Mouse (Mus musculus) thymus, postnatal 10 days (tissue): ENCODE data around the gene Ehd2.
"Not testable (repeated sequence)": the region's sequence is repeated elsewhere in the genome, so short reads cannot be mapped to it uniquely, and the experiment has no call there.

Source experiments
- DNase-seq, 2 experiments: peaks; one replicate each; pipeline ENCODE4 v3.0.0; 2021; ENCODE audit warnings: low spot score in 2 of 2

The Ehd2 gene

DNA sequence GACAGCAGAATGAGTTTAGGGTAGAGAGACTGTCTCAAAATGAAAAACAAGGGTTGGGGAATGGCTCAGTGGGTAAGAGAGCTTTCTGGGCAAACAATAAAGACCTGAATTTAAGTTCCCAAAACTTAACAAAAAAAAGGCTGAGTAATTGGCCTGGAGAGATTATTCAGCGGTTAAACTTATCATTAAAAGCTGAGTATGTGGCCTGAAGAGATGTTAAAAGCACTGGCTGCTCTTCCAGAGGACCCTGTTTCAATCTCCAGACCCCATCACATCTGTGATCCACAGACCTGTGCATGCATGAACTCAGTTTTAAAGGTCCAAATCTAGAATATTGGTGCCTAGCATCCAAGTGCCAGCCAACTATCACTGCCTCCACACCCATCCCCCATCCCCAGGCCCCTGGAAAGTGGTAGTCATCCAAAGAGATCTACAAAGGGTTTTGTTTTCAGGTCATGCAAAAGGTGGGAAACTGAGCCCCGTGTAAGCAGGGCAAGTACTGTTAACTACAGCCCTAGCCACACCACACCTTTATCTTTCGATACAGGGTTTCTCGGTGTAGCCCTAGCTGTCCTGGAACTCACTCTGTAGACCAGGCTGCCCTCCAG, 19.6 kb downstream of the Ehd2 start:
- no peak for DNase-seq

DNA sequence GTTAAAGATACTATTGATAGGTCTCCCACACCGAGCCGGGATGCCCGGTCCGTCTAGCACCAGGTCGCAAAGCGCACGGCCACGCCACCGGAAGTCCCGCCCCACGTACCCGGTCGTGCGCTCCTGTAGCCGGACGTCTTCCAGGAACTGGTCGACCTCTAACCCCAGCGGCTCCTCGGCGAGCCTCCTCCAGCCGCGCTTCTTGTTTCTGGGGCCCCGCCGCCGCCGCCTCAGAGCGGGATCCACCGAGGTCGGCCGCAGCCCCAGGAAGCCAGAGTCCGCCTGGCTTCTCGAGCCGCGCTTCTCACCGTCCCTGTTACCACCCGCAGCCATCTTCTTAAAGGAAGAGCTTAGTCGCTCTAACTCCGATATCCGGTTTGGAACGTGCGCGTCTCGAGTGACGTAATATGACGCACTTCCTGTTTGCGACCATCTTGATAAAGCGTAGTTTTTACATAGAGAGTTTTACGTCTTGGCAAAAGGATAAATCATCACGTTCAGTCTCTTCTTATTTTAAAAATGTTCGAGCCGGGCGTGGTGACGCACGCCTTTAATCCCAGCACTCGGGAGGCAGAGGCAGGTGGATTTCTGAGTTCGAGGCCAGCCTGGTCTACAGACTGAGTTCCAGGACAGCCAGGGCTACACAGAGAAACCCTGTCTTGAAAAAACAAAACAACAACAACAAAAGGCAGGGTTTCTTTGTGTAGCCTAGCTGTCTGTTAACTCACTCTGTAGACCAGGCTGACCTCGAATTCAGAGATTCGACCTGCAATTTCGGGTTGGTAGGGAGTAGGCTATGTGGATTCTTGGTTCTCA, 21.4 kb downstream of the Ehd2 start, which contains the start of gene Nop53:
TSS of gene Nop53 (minus strand) at position 354 of the 816 bp plus-strand sequence.
- DNase-seq = peak; percentile 82 to 85

DNA sequence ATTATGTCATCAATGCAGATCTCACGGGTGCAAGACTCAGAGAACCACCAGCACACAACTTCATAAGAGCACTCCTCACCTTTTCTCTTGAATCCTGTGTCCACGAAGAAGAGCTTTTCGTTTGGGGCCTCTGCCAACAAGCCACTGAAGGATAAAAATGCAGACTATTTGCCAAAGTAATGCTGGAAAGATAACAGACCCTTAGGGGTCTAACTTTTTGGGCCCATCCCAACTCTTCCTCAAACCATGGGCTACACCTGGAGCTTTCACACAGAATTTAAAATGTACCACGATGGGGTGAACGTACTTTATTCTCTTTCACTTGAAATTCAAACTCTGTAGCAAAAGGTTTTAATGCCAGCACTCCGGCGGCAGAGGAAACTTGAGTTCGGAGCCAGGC, 22.2 kb downstream of the Ehd2 start:
- DNase-seq = no peak

DNA sequence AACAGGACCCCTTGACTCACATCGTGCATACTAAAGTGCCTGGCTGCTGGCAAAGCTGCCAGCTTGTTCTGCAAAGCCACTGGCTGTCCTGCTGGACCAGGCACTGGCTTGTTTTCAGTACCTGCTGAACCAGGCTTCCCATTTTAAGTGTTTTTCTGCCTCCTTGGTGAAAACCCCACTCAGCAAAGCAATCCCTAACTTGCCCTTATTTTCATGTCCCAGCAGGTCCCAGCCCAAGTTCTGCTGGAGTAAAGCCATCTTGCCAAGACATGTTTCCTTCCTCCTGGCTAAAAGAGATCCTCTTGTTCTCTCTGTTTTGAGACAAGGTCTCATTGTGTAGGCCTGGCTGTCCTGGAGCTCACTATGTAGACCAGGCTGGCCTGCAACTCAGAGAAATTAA, 23.1 kb downstream of the Ehd2 start:
- DNase-seq = no peak

DNA sequence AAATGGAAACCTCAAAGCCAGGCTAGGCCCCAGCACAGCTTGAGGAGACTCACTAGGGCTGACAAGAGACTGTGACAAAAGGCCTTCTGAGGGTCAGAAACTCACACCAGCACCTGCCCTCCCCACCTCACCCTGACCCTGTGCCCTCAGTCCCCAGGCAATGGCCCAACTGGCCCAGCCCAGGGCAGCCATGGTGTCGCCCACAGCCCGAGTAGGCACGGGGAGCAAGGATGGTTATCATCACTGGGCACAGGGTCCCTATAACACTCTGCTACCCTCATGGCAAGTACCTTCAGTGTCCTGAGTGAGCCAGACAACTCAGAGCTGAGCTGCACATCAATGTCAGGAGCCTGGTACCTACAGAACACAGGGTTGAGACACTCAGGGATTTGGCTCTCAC, 28.7 kb downstream of the Ehd2 start:
- DNase-seq = no peak

DNA sequence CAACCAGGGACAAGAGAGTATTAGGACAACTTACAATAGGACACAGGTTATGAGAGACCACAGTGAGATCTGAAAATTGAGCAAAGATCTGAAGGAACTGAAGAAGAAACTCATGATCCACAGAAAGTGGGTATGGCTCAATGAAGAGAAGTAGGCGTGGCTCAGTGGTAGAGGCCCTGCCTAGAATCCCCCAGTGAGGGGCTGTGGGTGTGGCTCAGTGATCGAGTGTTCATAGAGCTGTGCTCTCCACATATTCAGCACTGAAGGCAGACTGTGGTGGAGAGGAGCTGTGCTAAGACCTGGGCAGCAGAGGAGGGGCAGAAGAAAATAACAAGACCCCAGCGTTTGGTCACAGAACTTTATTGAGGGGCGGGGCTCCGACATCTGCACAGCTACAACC, 29.9 kb downstream of the Ehd2 start:
- DNase-seq = no peak

DNA sequence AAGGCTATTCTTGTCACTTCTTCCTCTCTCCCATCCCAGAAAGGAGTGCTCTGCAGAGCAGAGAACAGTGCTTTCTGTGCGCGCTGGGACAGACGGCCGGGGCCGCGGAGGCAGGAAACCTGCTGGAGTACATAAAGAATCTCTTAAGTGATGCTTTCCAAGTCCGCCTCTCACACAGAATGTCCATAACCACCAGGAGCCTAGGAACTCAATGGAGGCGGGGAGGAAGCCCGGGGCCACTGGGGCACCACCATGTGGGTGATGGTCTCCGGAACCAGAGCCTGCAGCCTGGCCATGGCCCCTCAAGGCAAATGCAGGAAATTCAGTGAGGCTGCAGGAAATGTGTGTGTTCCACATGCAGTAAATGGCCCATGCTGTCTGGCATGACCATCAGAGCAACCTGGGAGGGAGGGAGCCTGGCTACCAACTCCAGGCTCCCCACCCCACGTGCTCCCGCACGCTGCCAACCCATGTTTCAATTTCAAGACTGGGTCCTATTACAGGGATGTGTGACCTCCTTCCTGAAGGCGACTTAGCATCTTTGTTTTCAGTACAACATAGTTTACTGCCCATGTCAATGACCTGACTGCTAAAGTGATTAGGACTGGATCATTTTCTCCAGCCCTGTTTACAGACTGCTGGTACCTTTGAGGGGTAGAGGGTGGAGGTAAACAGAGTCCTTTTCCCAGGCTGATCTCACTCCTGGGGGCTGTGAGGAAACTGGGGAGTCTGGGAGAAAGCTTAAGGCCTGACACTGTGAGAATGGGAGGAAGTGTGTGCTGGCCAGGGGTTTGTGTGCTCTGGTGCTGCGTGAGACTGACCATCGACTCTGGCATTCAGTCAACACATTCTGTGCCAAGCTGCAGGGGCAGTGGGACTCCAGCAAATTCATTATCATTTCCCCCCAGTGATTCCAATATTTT, 33.7 kb downstream of the Ehd2 start:
- no peak for DNase-seq

DNA sequence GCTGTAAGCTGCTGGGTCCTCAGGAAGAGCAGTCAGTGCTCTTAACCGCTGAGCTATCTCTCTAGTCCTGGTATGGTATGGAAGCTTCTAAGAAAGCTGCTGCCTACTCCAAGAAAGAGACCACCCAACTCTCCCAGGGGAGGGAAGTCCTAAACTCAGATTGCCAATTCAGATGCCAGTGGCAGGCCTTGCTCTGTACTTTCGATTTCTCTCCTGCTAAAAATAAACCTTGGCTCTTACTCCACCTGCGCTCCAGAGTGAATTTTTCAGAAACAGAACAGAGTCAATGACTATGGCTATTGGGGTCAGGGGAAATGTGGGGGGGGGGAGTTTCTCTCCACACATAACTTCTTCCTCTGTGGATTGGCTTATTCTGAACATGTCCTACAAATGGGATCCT, 35.7 kb downstream of the Ehd2 start:
- DNase-seq = no peak

DNA sequence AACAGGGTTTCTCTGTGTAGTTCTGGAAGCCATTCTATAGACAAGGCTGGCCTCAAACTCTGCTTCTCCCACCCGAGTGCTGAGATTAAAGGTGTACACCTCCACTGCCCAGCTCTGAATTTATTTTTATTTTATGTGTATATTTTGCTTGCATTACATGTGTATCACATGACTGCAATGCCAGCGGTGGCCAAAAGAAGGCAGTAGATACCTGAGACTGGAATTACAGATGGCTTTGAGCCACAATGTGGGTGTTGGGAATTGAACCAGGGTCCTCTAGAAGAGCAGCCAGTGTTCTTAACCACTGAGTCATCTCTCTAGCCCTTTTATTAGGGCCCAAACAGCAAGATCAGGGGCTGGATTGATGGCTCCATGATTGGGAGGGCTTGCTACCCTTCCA, 36.8 kb downstream of the Ehd2 start:
- DNase-seq = no peak

DNA sequence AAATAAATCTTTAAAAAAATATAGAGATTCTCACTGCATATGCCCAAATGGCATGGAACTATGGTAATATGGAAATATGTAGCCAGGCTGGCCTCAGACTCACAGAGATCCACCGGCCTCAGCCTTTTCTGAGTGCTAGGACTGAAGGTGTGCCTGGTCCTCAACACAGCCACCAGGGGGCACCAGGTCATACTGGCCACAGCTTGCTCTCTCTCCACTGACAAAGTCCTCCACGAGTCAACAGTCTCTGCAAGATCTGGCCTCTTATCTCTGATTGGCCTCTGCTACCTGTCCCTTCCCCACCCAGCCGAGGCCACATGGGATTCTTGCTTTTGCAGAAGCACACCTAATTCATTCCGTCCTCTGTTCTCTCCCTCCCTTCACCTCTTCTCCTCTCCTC, 37.5 kb downstream of the Ehd2 start:
- DNase-seq = peak in 1 of 2 experiments; percentile 60

DNA sequence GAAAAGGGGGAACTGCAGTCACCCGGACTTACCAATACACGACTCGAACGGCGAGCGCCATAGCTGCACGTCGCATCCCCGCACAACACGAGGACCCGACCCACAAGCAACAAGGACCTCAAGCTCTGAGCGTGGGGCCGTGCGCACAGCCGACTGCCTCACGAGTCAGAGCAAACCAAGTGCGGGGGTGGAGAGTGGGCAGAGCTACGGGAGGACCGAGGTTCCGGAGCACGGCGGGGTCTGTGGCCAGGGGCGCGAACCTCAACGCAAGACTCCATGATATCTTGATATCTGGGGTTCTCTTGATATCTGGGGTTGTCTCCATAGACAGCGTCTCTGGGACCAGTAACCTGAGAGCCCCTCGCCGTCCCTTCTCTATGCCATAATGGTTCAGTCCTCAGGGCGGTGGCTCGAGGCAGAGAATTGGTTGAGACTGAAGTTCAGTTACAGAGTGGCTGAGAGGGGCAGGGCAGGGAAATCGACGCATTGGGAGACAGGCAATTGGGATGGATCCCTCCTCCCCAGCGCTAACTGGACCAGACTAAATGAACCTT, 45.1 kb downstream of the Ehd2 start, which contains the start of gene Selenow:
TSS of gene Selenow (minus strand) at position 183 of the 554 bp plus-strand sequence.
- peak; percentile 85 to 91 for DNase-seq

DNA sequence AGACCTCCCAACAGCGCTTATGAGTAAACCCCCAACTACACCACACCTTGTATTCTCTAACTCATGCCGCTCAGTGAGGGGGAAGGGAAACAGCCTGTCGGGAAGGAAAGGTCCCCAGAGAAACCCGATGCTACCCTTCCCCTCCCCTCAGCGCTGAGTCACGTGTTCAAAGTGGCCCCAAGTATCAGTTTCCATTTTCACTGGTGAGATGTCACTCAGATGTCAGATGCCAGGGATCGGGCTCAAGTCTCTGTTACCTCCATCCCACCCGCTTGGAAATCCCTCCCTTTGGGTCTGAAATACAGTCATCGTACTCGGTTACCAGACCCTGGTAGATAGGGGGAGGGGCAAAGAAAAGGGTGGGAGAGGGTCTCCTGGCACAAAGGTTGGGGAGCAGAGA, 45.6 kb downstream of the Ehd2 start:
- peak; percentile 28 to 31 for DNase-seq

DNA sequence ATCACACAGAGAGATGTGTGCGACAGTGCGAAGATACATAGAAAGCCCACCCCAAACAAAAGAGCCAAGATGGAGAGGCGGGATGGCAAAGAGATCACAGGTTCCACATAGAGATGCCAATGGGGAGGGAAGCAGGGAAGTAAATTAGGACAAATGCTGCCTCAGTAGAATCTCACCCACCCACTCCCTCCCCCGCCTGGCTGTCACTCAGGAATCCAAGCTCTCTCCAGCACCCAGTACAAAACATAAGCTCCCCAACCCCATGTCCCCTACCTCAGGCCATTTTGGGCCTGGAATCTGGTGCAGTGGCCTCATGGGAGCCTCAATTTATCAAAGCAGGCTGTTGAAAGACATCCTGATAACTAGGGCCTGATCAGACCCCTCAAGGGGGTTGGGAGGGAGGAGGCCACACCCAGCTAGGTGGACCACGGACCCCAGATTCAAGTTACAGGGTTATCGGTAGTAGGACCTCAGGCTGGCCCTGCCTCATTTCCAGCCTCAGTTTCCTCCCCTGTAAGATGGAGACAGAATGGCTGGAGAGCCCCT, 46.6 kb downstream of the Ehd2 start:
- no peak for DNase-seq

DNA sequence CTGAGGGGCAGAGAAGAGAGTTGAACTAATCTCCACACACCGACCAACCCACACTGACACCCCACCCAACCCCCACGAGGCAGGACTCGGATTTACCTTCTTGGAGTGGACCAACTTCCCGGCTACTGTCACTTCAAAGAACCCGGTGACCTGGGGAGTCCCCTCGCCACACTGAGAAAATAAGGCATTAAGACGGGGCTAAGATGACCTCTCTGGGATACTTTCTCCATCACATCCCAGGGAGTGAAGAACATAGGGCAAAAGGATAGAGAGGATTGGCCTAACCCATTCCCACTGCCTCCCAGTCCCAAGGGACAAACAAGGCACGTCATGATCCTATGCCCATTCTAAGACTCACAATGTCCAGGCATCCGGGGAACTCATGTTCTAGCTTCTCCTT, 47.4 kb downstream of the Ehd2 start:
- DNase-seq = no peak

DNA sequence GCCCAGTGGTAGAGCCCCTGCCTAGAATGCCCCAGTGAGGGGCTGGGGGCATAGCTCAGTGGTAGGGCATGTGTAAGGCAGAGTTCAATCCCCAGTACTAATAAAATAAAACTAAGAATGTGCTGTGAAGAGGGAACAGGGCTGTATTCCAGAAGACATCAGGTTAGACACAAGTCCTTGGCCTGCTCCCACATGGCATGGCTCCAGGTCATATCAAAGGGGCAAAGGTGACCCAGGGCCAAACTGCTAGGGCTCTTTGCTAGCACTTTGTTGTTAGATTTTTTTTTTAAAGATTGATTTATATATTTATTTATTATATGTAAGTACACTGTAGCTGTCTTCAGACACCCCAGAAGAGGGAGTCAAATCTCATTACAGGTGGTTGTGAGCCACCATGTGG, 49.0 kb downstream of the Ehd2 start:
- no peak for DNase-seq

DNA sequence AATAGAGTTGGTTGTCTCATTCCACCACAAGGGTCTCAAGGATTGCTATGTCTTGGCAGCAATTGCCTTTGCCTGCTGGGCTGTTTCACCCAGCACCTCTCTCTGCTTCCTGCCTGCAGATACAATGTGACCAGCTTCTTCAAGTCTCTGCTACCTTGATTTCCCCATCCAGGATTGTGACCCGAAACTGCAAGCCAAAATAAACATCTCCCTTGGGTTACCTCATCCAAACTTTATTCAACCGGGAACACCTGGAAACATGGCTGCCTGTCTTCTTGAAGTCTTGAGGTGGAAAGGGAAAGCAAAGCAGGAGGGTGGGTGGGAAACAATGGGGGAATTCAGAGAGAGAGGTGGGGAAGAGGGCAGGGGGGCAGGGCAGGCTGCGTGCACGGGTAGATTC, 50.4 kb downstream of the Ehd2 start:
- no peak for DNase-seq

DNA sequence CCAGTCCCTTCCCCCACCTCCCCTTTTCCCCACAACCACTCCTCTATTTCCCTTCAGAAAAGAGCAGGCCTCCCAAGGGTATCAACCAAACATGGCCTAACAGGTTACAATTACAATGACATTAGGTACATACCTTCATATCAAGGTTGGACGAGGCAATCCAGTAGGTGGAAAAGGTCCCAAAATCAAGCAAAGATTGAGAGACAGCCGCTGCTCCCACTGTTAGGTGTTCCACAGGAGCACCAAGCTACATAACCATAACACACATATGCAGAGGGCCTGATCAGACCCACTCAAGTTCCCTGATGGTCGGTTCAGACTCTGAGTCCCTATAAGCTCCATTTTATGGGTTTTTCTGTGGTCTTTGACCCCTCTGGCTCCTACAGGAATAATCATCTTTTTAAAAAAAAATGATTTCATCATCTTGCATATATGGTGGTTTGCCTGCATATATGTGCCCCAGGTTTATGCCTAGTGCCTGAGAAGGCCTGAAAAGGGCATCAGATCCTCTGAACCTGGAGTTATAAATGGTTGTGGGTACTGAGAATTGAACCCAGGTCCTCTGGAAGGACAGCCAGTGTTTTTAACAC, 51.1 kb downstream of the Ehd2 start:
- DNase-seq = no peak

DNA sequence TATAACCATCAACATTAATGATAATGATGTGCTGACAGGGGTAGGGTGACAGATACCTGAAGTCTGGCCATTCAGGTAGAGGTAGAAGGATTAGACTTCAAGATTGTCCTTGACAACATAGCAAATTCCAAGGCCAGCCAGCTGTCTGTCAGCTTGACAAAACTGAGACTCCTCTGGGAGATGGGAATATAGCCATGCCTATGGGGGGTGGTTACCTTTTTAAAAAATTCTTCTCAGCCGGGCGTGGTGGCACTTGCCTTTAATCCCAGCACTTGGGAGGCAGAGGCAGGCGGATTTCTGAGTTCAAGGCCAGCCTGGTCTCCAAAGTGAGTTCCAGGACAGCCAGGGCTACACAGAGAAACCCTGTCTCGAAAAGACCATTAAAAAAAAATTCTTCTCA, 51.7 kb downstream of the Ehd2 start:
- DNase-seq = not testable (repeated sequence)

DNA sequence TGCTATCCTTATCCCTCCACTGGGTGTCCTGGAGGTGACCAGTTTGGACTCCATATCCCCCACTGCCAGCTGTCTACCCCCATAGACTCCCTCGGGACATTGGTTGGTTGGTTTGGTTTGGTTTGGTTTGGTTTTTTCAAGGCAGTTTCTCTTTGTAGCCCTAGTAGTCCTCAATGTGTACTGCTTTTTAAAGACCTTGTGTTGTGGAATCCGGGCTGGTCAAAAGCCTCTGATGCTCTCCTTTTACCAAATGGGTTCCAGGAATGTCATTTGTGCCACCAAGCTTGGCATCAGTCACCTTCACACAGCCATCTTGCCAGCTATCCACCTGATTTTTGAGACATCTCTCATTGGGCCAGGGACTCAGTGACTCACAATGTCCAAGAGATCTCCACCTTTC, 52.6 kb downstream of the Ehd2 start:
- DNase-seq = no peak

DNA sequence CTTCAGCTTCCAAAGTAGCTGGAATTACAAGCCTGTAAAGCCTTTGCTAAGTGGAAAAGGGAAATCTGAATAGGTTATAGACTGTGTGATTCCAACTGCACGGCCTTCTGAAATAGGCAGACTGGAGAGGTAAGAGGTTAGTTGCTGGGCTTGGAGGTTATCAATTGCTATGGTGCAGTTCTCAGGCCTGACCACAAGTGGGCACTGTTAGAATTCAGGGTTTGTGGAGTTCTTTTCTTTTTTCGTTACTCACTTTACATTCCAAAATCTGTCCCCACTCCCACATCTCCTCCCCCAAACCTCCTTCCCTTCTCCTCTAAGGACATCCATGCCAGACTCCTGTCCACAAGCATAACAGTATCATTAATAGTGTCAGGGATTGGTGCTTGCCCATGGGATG, 53.1 kb downstream of the Ehd2 start:
- DNase-seq = peak in 1 of 2 experiments; percentile 50

DNA sequence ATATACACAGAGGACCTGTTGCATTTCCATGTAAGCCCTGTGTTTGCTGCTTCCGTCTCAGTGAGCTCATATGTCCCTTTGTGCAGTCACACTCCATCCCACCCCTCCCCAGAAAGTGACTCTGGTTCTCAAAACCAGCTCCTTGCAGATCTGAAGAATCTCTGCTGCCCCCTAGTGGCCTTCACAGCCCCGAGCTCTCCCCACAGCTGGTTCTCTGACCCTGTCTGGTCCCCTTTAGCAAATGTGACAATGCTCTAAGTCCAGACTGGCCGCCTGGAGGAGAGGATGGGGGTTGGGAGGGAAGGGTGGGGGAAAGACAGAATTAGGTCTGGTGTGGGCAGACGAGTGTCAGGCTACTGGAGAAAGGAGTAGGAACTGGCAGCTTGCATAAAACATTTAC, 55.2 kb downstream of the Ehd2 start:
- peak; percentile 41 to 77 for DNase-seq
